Mouse (Mus musculus) spleen, adult 2 months (tissue): ENCODE measurements at regions not wholly inside any gene's neighbourhood (a gene's known extent, or its start where the extent isn't known, plus 50 kb on each side); places are given as distances from the start of the nearest gene placed in this dataset.

Experiments
- CTCF ChIP-seq: fragments of 200-500 bp; IDR thresholded peaks from 2 replicates; pipeline ENCODE4 v1.5.1; 2011; ENCODE audit warnings: mild to moderate bottlenecking, inconsistent platforms; ENCODE audit not compliant: insufficient read depth, insufficient read length, insufficient replicate concordance; ENCODE audit errors: extremely low read depth
- POLR2A ChIP-seq: fragments of 200-500 bp; IDR thresholded peaks from 2 replicates; pipeline ENCODE4 v1.6.1; 2011; ENCODE audit warnings: low read depth, low read length, inconsistent platforms

GRCm38 (mm10) chr6:52463369-52463768 lies 150.1 kb downstream of the Evx1 start:
- TF ChIP-seq POLR2A (no peak), CTCF (no peak)
